Mouse (Mus musculus) effector memory CD4-positive, alpha-beta T cell, adult 7 months (primary cell): Measurements from ENCODE around the gene Zfp354a. TPM values are rescaled to one million over a fixed set of nuclear protein-coding genes. Genes with fewer than 3 reads are reported as not detected.

Source experiments
- polyA plus RNA-seq: library from polyadenylated mRNA; unstranded; fragments of 100-300 nt; shearing (Covaris generic); gene quantifications from one replicate; pipeline ENCODE4 v1.2.1, GENCODE M21; 2017

Gene Zfp354a
- polyA plus RNA-seq: 0.10 TPM

DNA sequence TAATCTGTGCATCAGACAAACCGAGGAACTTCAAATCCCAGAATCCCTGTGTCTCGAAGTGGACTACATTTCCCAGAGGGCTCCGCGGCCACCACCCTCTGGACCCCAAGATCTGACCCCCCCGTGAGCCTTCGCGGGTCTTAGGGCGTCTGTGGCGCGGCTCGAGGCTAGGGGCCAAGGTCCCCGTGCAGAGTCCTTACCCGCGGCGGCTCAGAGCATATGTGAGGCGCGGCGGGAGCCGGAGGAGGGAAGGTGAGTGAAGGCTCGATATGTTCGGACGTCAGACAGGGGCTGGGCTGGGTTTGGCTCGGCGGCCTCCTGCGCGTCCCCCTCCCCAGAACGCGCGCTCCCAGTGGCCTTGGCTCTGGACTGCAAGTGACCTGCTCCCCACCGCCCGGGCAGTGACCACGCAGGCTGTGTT, at the start of gene Zfp354a:
Zfp354a (plus strand) TSS at position 107 of the 421 bp plus-strand sequence.

DNA sequence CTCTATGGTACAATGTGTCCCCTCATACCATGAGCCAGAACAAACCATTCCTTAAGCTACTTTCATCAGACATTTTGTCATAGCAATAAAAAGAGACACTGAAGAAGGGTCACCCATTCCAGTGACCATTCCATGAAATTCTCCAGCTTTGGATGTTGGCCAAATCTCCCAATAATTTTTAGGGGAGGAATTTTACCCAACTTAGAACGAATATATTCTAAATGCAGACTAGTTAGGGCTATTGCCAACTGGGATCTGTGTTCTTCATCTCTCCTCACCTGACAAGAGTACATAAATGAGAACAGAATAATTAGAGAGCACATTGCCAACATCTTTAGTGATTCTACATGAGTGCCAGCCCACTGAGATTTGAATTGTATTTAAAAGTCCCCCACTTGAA, 45.1 kb upstream of the Zfp354a start, which contains the start of gene Olfr54:
Olfr54 (plus strand) TSS at position 301 of the 400 bp plus-strand sequence.

DNA sequence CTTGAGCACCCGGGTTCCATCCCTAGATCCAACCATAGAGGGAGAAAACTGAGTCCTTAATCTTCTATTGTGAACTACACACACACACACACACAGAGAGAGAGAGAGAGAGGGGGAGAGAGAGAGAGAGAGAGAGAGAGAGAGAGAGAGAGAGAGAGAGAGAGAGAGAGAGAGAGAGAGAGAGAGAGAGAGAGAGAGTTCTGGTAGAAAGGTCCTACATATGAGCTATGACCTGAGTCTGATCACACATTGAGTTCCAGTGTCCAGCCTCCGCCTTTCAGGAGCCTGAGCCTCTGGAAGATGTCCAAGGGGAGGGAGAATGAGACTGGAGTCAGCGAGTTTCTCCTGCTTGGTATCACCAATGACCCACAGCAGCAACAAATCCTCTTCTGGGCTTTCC, 11.2 kb upstream of the Zfp354a start, which contains the start of gene Olfr1375:
Olfr1375 (plus strand) TSS at position 301 of the 400 bp plus-strand sequence.

Other genes starting within 250 kb of the Zfp354a start
- gene Zfp354c, start 231.5 kb upstream of the Zfp354a start, polyA plus RNA-seq: 4.1 TPM
- gene Zfp879, start 217.7 kb upstream of the Zfp354a start, polyA plus RNA-seq: not detected
- gene Grm6, start 208.6 kb upstream of the Zfp354a start, polyA plus RNA-seq: 0.29 TPM
- not detected for gene Zfp454, start 171.6 kb upstream of the Zfp354a start, polyA plus RNA-seq
- not detected for gene Zfp2, start 143.1 kb upstream of the Zfp354a start, polyA plus RNA-seq
- gene Zfp354b, start 127.6 kb upstream of the Zfp354a start, polyA plus RNA-seq: not detected
- not detected for gene 4933414I15Rik, start 115.5 kb upstream of the Zfp354a start, polyA plus RNA-seq
- gene Prop1, start 105.5 kb upstream of the Zfp354a start, polyA plus RNA-seq: not detected
- not detected for gene Olfr1378, start 92.7 kb upstream of the Zfp354a start, polyA plus RNA-seq
- not detected for gene Olfr1377, start 77.3 kb upstream of the Zfp354a start, polyA plus RNA-seq
- gene Olfr51, start 55.7 kb upstream of the Zfp354a start, polyA plus RNA-seq: 0.76 TPM
- gene Olfr54, start 45.0 kb upstream of the Zfp354a start, polyA plus RNA-seq: 0.34 TPM
- gene Olfr1375, start 11.1 kb upstream of the Zfp354a start, polyA plus RNA-seq: not detected
- gene Gm12569, start 161.2 kb downstream of the Zfp354a start, polyA plus RNA-seq: not detected
- gene Clk4, start 202.5 kb downstream of the Zfp354a start, polyA plus RNA-seq: 256 TPM
- gene BC049762, start 203.8 kb downstream of the Zfp354a start, polyA plus RNA-seq: 0.59 TPM
- 0.20 TPM for gene Col23a1, start 230.7 kb downstream of the Zfp354a start, polyA plus RNA-seq